Mouse (Mus musculus) CH12.LX (cell line): ENCODE measurements around the gene Dusp2. TPM values are rescaled to one million over a fixed set of nuclear protein-coding genes. Genes with fewer than 3 reads are reported as not detected.
"Not testable (repeated sequence)": the region's sequence is repeated elsewhere in the genome, so short reads cannot be mapped to it uniquely, and the experiment has no call there.

ENCODE experiments used
- DNase-seq: peaks from one replicate; pipeline ENCODE4 v3.0.0-alpha.2; 2013; ENCODE audit errors: extremely low read depth
- H3K27ac ChIP-seq: 2 replicates; pipeline ENCODE4 v1.5.1; 2012; ENCODE audit warnings: low read depth, mild to moderate bottlenecking, control low read depth, moderate library complexity; ENCODE audit not compliant: insufficient read depth
- H3K27me3 ChIP-seq: replicated peaks from 2 replicates; pipeline ENCODE3; 2012; ENCODE audit warnings: inconsistent platforms
- H3K36me3 ChIP-seq, 2 experiments: replicated peaks in 1 of 2; 2 replicates each; pipeline versions ENCODE3 to v1.6.1; 2012; ENCODE audit warnings: inconsistent platforms in 1 of 2, low read length in 1 of 2, mild to moderate bottlenecking in 1 of 2, mixed read lengths in 1 of 2, moderate library complexity in 1 of 2; ENCODE audit not compliant: control insufficient read depth in 1 of 2, insufficient read depth in 1 of 2
- H3K4me1 ChIP-seq, 2 experiments: 2 replicates each; pipeline ENCODE4 v1.6.1; 2012; ENCODE audit warnings: inconsistent platforms in 1 of 2, moderate library complexity in 1 of 2; ENCODE audit not compliant: insufficient read depth in 2 of 2, control insufficient read depth in 1 of 2
- H3K4me2 ChIP-seq: 2 replicates; pipeline ENCODE4 v1.6.1; 2012; ENCODE audit warnings: low read depth, mild to moderate bottlenecking, control low read depth; ENCODE audit not compliant: poor library complexity, insufficient read depth, severe bottlenecking
- H3K4me3 ChIP-seq, 3 experiments: fragments of 150-350 bp in 1 of 3; sonication (generic) in 1 of 3; replicated peaks in 1 of 3; 2 replicates each; pipeline versions ENCODE3 to v1.5.1; 2011 to 2012; ENCODE audit warnings: low read depth in 2 of 3, low read length in 2 of 3, mild to moderate bottlenecking in 2 of 3, moderate library complexity in 2 of 3, control low read depth in 1 of 3, improper control_type of control experiment in 1 of 3, inconsistent platforms in 1 of 3, mixed read lengths in 1 of 3; ENCODE audit not compliant: poor library complexity in 1 of 3
- H3K79me2 ChIP-seq: replicated peaks from 2 replicates; pipeline ENCODE4 v1.6.1; 2012; ENCODE audit warnings: mild to moderate bottlenecking, moderate library complexity; ENCODE audit not compliant: control insufficient read depth, poor library complexity, insufficient read depth, severe bottlenecking; ENCODE audit errors: extremely low read depth
- H3K9ac ChIP-seq: 2 replicates; pipeline ENCODE4 v1.6.1; 2012; ENCODE audit warnings: low read depth, mild to moderate bottlenecking, control low read depth, moderate library complexity; ENCODE audit not compliant: insufficient read depth
- H3K9me3 ChIP-seq: replicated peaks from 2 replicates; pipeline ENCODE3; 2012; ENCODE audit warnings: low read length, inconsistent platforms, mixed read lengths
- BHLHE40 ChIP-seq: IDR thresholded peaks from 2 replicates; pipeline ENCODE4 v1.6.1; 2011; ENCODE audit warnings: mild to moderate bottlenecking, low read depth, low read length, improper control_type of control experiment
- CHD2 ChIP-seq: IDR thresholded peaks from 2 replicates; pipeline ENCODE4 v1.6.1; 2011; ENCODE audit warnings: low read length, improper control_type of control experiment
- ELF1 ChIP-seq: IDR thresholded peaks from 2 replicates; pipeline ENCODE4 v1.6.1; 2014; ENCODE audit warnings: low read depth, mild to moderate bottlenecking, inconsistent platforms, low read length, improper control_type of control experiment
- GABPA ChIP-seq: IDR thresholded peaks from 2 replicates; pipeline ENCODE4 v1.6.1; 2012; ENCODE audit warnings: low read depth, low read length, improper control_type of control experiment, inconsistent platforms; ENCODE audit not compliant: insufficient replicate concordance
- IRF4 ChIP-seq: IDR thresholded peaks from 2 replicates; pipeline ENCODE4 v1.6.1; 2014; ENCODE audit warnings: low read depth, mild to moderate bottlenecking, inconsistent platforms, low read length, improper control_type of control experiment
- JUN ChIP-seq: IDR thresholded peaks from 2 replicates; pipeline ENCODE4 v1.6.1; 2011; ENCODE audit warnings: low read depth, mild to moderate bottlenecking, low read length, improper control_type of control experiment, moderate library complexity; ENCODE audit not compliant: insufficient read depth
- MAX ChIP-seq: IDR thresholded peaks from 2 replicates; pipeline ENCODE4 v1.6.1; 2011; ENCODE audit warnings: low read length, improper control_type of control experiment
- MAZ ChIP-seq: IDR thresholded peaks from 2 replicates; pipeline ENCODE4 v1.6.1; 2012; ENCODE audit warnings: low read depth, mild to moderate bottlenecking, inconsistent platforms, low read length, improper control_type of control experiment, moderate library complexity
- MEF2A ChIP-seq: IDR thresholded peaks from 2 replicates; pipeline ENCODE4 v1.6.1; 2014; ENCODE audit warnings: low read depth, mild to moderate bottlenecking, inconsistent platforms, low read length, improper control_type of control experiment, borderline replicate concordance
- MXI1 ChIP-seq: IDR thresholded peaks from 2 replicates; pipeline ENCODE4 v1.6.1; 2011; ENCODE audit warnings: mild to moderate bottlenecking, low read depth, low read length, improper control_type of control experiment
- MYC ChIP-seq: IDR thresholded peaks from 2 replicates; pipeline ENCODE4 v1.6.1; 2011; ENCODE audit warnings: low read depth, mild to moderate bottlenecking, improper control_type of control experiment, low read length
- NELFE ChIP-seq: IDR thresholded peaks from 2 replicates; pipeline ENCODE4 v1.6.1; 2011; ENCODE audit warnings: low read depth, low read length, improper control_type of control experiment
- POLR2AphosphoS2 ChIP-seq: IDR thresholded peaks from 2 replicates; pipeline ENCODE4 v1.6.1; 2011; ENCODE audit warnings: low read depth, low read length, improper control_type of control experiment
- SIN3A ChIP-seq: IDR thresholded peaks from 2 replicates; pipeline ENCODE4 v1.6.1; 2012; ENCODE audit warnings: low read length, improper control_type of control experiment, inconsistent platforms
- TBP ChIP-seq: conservative IDR thresholded peaks from 2 replicates; pipeline ENCODE4 v1.6.1; 2011; ENCODE audit warnings: low read depth, low read length, improper control_type of control experiment
- UBTF ChIP-seq: IDR thresholded peaks from 2 replicates; pipeline ENCODE4 v1.6.1; 2012; ENCODE audit warnings: low read depth, mild to moderate bottlenecking, inconsistent platforms, low read length, improper control_type of control experiment, moderate library complexity
- ZKSCAN1 ChIP-seq: IDR thresholded peaks from 2 replicates; pipeline ENCODE4 v1.6.1; 2012; ENCODE audit warnings: low read depth, inconsistent platforms, low read length, improper control_type of control experiment, borderline replicate concordance
- ZMIZ1 ChIP-seq: IDR thresholded peaks from 2 replicates; pipeline ENCODE4 v1.6.1; 2012; ENCODE audit warnings: low read depth, mild to moderate bottlenecking, inconsistent platforms, low read length, improper control_type of control experiment
- dilution Hi-C: fragments of 300-500 bp; cut with MboI; formaldehyde crosslinking; loops from 2 replicates; pipeline ENCODE4 v1.14.3; 2020; ENCODE audit warnings: low sequenced_read_pairs; ENCODE audit not compliant: extremely low pct_unique_long_range_greater_than_20kb, extremely low pct_ligation_motif_present
- in situ Hi-C: fragments of 300-500 bp; cut with MboI; formaldehyde crosslinking; loops from 3 replicates; pipeline ENCODE4 v1.14.3; 2019; ENCODE audit warnings: low sequenced_read_pairs, low pct_ligation_motif_present, low pct_unique_long_range_greater_than_20kb, mixed read lengths
- polyA plus RNA-seq: library from polyadenylated mRNA; unstranded; fragments of >175 nt; gene quantifications from 2 replicates; pipeline ENCODE4 v1.2.1, GENCODE M21; 2012; ENCODE audit warnings: low read depth; ENCODE audit not compliant: insufficient read length
- total RNA-seq, 2 experiments: library from RNA; depleted of rRNA; stranded (reverse); fragments of 300-350 nt in 1 of 2; fragments of >200 nt in 1 of 2; gene quantifications; 2 replicates each; pipeline ENCODE4 v1.2.3; 2012 to 2014

Dusp2 gene
- total and polyA plus RNA-seq, 3 experiments = 57.8 to 107 (median 81.5) TPM

DNA sequence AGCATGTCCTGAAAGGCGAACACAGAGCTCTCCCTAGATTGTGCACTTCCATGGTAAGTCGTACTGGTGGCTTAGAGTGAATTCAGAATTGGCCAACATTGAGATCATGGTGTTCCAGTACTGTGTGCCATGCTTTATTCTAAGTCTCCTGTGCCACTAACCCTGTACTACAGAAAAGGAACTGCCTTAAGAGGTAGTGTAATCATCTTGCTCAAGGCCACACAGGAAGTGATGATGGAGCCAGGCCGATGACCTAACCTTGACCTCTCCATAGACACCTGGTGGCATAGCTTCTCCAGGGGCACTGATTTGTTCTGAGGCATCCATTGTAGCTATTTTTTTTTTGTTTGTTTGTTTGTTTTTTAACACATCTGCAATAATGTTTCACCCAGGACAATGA is 34.1 kb upstream of the Dusp2 start:
- Histone ChIP-seq H3K4me2 (no peak overlapping the region), H3K27me3 (no peaks in the 10 kb centered on the region), H3K9me3 (no peaks in the 10 kb centered on the region), H3K36me3 (peaks cover 24 to 41% of the 10 kb centered on the region in 2 experiments), H3K27ac (no peak overlapping the region), H3K9ac (no peak overlapping the region), H3K4me1 (peaks cover 4 to 23% of the 10 kb centered on the region in 2 experiments), H3K79me2 (no peaks in the 10 kb centered on the region), H3K4me3 (no peak overlapping the region)
- no peak for DNase-seq
- in situ Hi-C loops (no loop called here), dilution Hi-C loops (no loop called here)
- no peak for TF ChIP-seq UBTF
- TF ChIP-seq MXI1 = no peak
- TF ChIP-seq MEF2A = no peak
- no peak for TF ChIP-seq BHLHE40
- TF ChIP-seq ZKSCAN1 = no peak
- TF ChIP-seq JUN = no peak
- no peak for TF ChIP-seq ELF1
- TF ChIP-seq SIN3A = no peak
- TF ChIP-seq MAZ = no peak
- TF ChIP-seq IRF4 = no peak
- TF ChIP-seq ZMIZ1 = no peak
- TF ChIP-seq POLR2AphosphoS2 = no peak
- TF ChIP-seq NELFE = no peak
- TF ChIP-seq MYC = no peak
- TF ChIP-seq CHD2 = no peak
- TF ChIP-seq GABPA = no peak
- no peak for TF ChIP-seq MAX
- no peak for TF ChIP-seq TBP

GRCm38 (mm10) chr2:127304192-127304591 is 31.8 kb upstream of the Dusp2 start:
- H3K4me3 ChIP-seq, DNase-seq, H3K27me3 ChIP-seq, dilution Hi-C loops, H3K27ac ChIP-seq, H3K9ac ChIP-seq, in situ Hi-C loops, H3K4me2 ChIP-seq, H3K9me3 ChIP-seq, H3K79me2 ChIP-seq: not testable (repeated sequence)
- H3K4me1 ChIP-seq = peaks cover 7 to 40% of the 10 kb centered on the region in 2 experiments
- H3K36me3 ChIP-seq = peaks cover 3 to 18% of the 10 kb centered on the region in 2 experiments
